Mouse (Mus musculus) thymus, adult 2 months (tissue): ENCODE data around the gene Mgp.

Experiments
- CTCF ChIP-seq: fragments of 200-500 bp; IDR thresholded peaks from 2 replicates; pipeline ENCODE4 v1.5.1; 2012; ENCODE audit warnings: mild to moderate bottlenecking, control low read depth, low read length, moderate library complexity, borderline replicate concordance; ENCODE audit not compliant: control insufficient read depth, poor library complexity, insufficient read depth; ENCODE audit errors: extremely low read depth
- POLR2A ChIP-seq: fragments of 200-500 bp; IDR thresholded peaks from 2 replicates; pipeline ENCODE4 v1.6.1; 2012; ENCODE audit warnings: mild to moderate bottlenecking, low read length, control low read depth, moderate library complexity; ENCODE audit not compliant: control insufficient read depth, poor library complexity, insufficient read depth; ENCODE audit errors: extremely low read depth

DNA sequence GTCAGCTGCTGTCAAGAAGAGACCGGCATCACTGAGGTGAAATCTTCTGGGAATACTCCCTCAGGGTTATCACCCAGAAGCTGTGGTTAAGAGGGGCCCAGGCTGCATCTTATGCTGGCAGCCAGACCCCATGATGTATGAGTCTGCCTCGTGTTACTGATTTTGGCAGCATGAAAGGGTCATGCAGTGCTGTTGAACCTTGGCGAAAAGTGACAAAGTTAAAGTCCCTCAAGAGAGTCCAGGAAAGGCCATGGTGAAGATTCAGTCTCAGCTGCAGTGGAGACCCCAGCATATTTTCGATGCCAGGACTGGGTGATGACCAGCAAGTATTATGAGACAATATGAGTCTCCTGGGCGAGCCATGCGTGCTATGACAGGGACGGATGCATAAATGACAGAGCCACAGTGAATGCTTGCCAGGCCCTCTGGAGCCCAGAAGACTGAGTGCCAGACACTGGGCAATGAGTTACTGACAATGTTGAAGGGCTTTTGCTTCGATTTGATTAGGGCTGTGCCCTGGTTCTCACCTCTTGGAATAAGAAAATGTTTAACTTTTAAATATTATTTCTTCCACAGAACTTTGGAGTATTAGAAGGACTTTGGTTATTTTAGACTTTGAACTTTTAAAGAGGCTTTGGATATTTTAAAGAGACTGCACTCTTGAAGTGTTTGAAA, 40.2 kb upstream of the Mgp start:
- no peak for TF ChIP-seq CTCF
- TF ChIP-seq POLR2A, result no peak
